Mouse (Mus musculus): ENCODE measurements around the gene Rhov. TPM values are rescaled to one million over a fixed set of nuclear protein-coding genes. Genes with fewer than 3 reads are reported as not detected.

Gene Rhov
- 10 to 100 TPM; 12.4 to 15.6 TPM for total RNA-seq (2021)
- long read RNA-seq, transcript Rhov-201 (3 exons, 1,703 nt) = major isoform, 24 of 35 reads
- long read RNA-seq, partial matches to known transcripts = 4 of 35 reads
- long read RNA-seq, other reads (novel, unspliced or antisense) = 7 of 35 reads

GRCm38 (mm10) chr2:119270643-119271331 lies at the start of gene Rhov:
Gene Rhov (minus strand): TSS chr2:119271272.
- peak; percentile 57 to 68 for DNase-seq (ENCODE audit: low spot score in 2 of 2)

- no peak for DNase-seq (ENCODE audit: low spot score in 2 of 2)
These were observed 49.5 kb upstream of the Rhov start for GRCm38 (mm10) chr2:119320571-119320970.

GRCm38 (mm10) chr2:119318043-119318710 lies 47.1 kb upstream of the Rhov start:
- no peak for DNase-seq (ENCODE audit: low spot score in 2 of 2)

GRCm38 (mm10) chr2:119314742-119315310 lies 43.8 kb upstream of the Rhov start:
- no peak for DNase-seq (ENCODE audit: low spot score in 2 of 2)

- DNase-seq (ENCODE audit: low spot score in 2 of 2) = no peak
These were observed 42.9 kb upstream of the Rhov start for GRCm38 (mm10) chr2:119313780-119314479.

GRCm38 (mm10) chr2:119312380-119312958 lies 41.4 kb upstream of the Rhov start:
- DNase-seq (ENCODE audit: low spot score in 2 of 2) = no peak

- no peak for DNase-seq (ENCODE audit: low spot score in 2 of 2)
These were observed 40.5 kb upstream of the Rhov start for GRCm38 (mm10) chr2:119311544-119311943.

- no peak for DNase-seq (ENCODE audit: low spot score in 2 of 2)
These were observed 33.7 kb upstream of the Rhov start for GRCm38 (mm10) chr2:119304798-119305208.

GRCm38 (mm10) chr2:119304391-119304790 lies 33.3 kb upstream of the Rhov start:
- no peak for DNase-seq (ENCODE audit: low spot score in 2 of 2)

- no peak for DNase-seq (ENCODE audit: low spot score in 2 of 2)
These were observed 31.8 kb upstream of the Rhov start for GRCm38 (mm10) chr2:119302876-119303275.

- peak; percentile 63 to 74 for DNase-seq (ENCODE audit: low spot score in 2 of 2)
These were observed 29.9 kb upstream of the Rhov start for GRCm38 (mm10) chr2:119300819-119301493.

GRCm38 (mm10) chr2:119299981-119300818 lies 29.1 kb upstream of the Rhov start:
- DNase-seq (ENCODE audit: low spot score in 2 of 2) = peak; percentile 65 to 73

GRCm38 (mm10) chr2:119298839-119299238 lies 27.8 kb upstream of the Rhov start:
- DNase-seq (ENCODE audit: low spot score in 2 of 2) = no peak

GRCm38 (mm10) chr2:119298330-119298729 lies 27.3 kb upstream of the Rhov start:
- peak; percentile 76 to 82 for DNase-seq (ENCODE audit: low spot score in 2 of 2)

GRCm38 (mm10) chr2:119297506-119297905 lies 26.4 kb upstream of the Rhov start:
- DNase-seq (ENCODE audit: low spot score in 2 of 2) = no peak

- DNase-seq (ENCODE audit: low spot score in 2 of 2) = no peak
These were observed 25.7 kb upstream of the Rhov start for GRCm38 (mm10) chr2:119296756-119297155.

- DNase-seq (ENCODE audit: low spot score in 2 of 2) = no peak
These were observed 23.3 kb upstream of the Rhov start for GRCm38 (mm10) chr2:119294411-119294810.

GRCm38 (mm10) chr2:119293776-119294390 lies 22.8 kb upstream of the Rhov start:
- DNase-seq (ENCODE audit: low spot score in 2 of 2) = no peak

GRCm38 (mm10) chr2:119293311-119293710 lies 22.2 kb upstream of the Rhov start:
- DNase-seq (ENCODE audit: low spot score in 2 of 2) = no peak

All from layer of hippocampus, postnatal 10 days (tissue).